Comparison of ENCODE assay signal across 7 mouse cellular contexts in the genomic region with DNA sequence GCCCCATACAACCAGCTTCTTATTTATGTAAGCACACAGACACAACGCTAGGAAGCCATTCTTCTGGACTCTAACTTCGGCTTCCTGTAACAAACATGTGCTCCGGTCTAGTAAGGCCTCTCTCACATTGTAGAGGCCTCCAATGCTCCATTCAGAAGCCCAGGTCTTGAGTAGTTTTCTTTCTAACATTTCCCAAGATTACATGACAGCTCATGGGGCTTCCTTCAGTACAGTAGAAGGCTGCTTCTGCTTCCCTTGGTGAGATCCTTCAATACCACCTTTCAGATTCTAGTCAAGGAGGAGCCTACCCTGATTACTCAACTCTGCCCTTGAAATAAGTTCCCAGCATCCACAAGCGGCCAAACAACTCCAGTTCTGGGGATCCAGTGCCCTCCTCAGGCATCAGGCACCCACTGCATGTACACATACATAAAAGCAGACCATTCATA. TPM values are rescaled to one million over a fixed set of nuclear protein-coding genes. Genes with fewer than 3 reads are reported as not detected.
DNase-seq lines count a peak whose midpoint lies in the region; ATAC-seq lines count a peak whose summit lies in the region.

No protein-coding gene starts in this region.

- H3K27ac ChIP-seq in neural tube, embryonic 11.5 days (ENCODE audit: low read depth, low read length) = peak overlapping the region; percentile 85
- H3K27ac ChIP-seq in embryonic facial prominence, embryonic 14.5 days (replicated peaks; ENCODE audit: low read depth, low read length) = peak overlapping the region; percentile 95
- H3K27ac ChIP-seq in limb, embryonic 10.5 days = peak overlapping the region; percentile 98
- peak overlapping the region; percentile 96 for H3K27ac ChIP-seq in stomach, embryonic 15.5 days

- H3K36me3 ChIP-seq in neural tube, embryonic 11.5 days (ENCODE audit: control insufficient read depth, insufficient read depth, low read length) = no peaks in the 10 kb centered on the region
- 0 out of 2 replicates have a peak, but pooled peaks cover 6% of the 10 kb centered on the region for H3K36me3 ChIP-seq in embryonic facial prominence, embryonic 14.5 days (ENCODE audit: control insufficient read depth, insufficient read depth, low read length)
- H3K36me3 ChIP-seq in limb, embryonic 10.5 days = peaks cover 25% of the 10 kb centered on the region
- H3K36me3 ChIP-seq in stomach, embryonic 15.5 days = no peaks in the 10 kb centered on the region

- no peak for ATAC-seq in neural tube, embryonic 11.5 days (ENCODE audit: insufficient read depth, low FRiP score, low TSS enrichment)
- ATAC-seq in embryonic facial prominence, embryonic 14.5 days (ENCODE audit: low read depth) = no peak
- ATAC-seq in stomach, embryonic 15.5 days (ENCODE audit: insufficient read depth, low FRiP score, low read depth) = no peak

- DNase-seq in neural tube, embryonic 11.5 days (ENCODE audit: low spot score) = no peak
- no peak for DNase-seq in neural tube, embryonic 10.5 days (ENCODE audit: extremely low spot score, low spot score)
- DNase-seq in embryonic facial prominence, embryonic 14.5 days (ENCODE audit: low spot score) = no peak
- DNase-seq in limb, embryonic 10.5 days (ENCODE audit: low spot score) = no peak
- no peak for DNase-seq in Muller cell, postnatal 12 days (ENCODE audit: inconsistent ontology term)
- DNase-seq in left cerebral cortex, postnatal 14 days (ENCODE audit: low spot score in 2 of 2) = no peak

- peak overlapping the region; percentile 75 for H3K4me2 ChIP-seq in neural tube, embryonic 11.5 days (ENCODE audit: low read depth)
- H3K4me2 ChIP-seq in embryonic facial prominence, embryonic 14.5 days (ENCODE audit: low read depth, low read length) = peak overlapping the region; percentile 95
- H3K4me2 ChIP-seq in stomach, embryonic 15.5 days = peak overlapping the region; percentile 90

- H3K9ac ChIP-seq in neural tube, embryonic 11.5 days (ENCODE audit: low read length) = peak overlapping the region; percentile 97
- peak overlapping the region; percentile 98 for H3K9ac ChIP-seq in embryonic facial prominence, embryonic 14.5 days (ENCODE audit: low read depth, low read length)
- H3K9ac ChIP-seq in stomach, embryonic 15.5 days = peak overlapping the region; percentile 92

- no peaks in the 10 kb centered on the region for H3K27me3 ChIP-seq in neural tube, embryonic 11.5 days (ENCODE audit: control insufficient read depth, insufficient read depth, low read length)
- H3K27me3 ChIP-seq in embryonic facial prominence, embryonic 14.5 days (replicated peaks; ENCODE audit: control insufficient read depth, insufficient read depth, low read length) = no peaks in the 10 kb centered on the region
- H3K27me3 ChIP-seq in limb, embryonic 10.5 days (ENCODE audit: low read depth, poor library complexity, severe bottlenecking) = no peaks in the 10 kb centered on the region
- H3K27me3 ChIP-seq in stomach, embryonic 15.5 days (replicated peaks) = no peaks in the 10 kb centered on the region

- H3K4me1 ChIP-seq in neural tube, embryonic 11.5 days (ENCODE audit: control insufficient read depth, insufficient read depth, low read length) = peaks cover 19% of the 10 kb centered on the region
- H3K4me1 ChIP-seq in embryonic facial prominence, embryonic 14.5 days (ENCODE audit: control insufficient read depth, insufficient read depth, low read length) = peaks cover 24% of the 10 kb centered on the region
- H3K4me1 ChIP-seq in limb, embryonic 10.5 days = peaks cover 30% of the 10 kb centered on the region
- H3K4me1 ChIP-seq in stomach, embryonic 15.5 days = peaks cover 37% of the 10 kb centered on the region

- intact Hi-C loops in left cerebral cortex, postnatal 14 days (cut with DNase I) = no loop called here

- no peaks in the 10 kb centered on the region for H3K9me3 ChIP-seq in neural tube, embryonic 11.5 days (ENCODE audit: control insufficient read depth, low read length)
- no peaks in the 10 kb centered on the region for H3K9me3 ChIP-seq in embryonic facial prominence, embryonic 14.5 days (ENCODE audit: control insufficient read depth, low read length)
- no peaks in the 10 kb centered on the region for H3K9me3 ChIP-seq in limb, embryonic 10.5 days (replicated peaks)
- no peaks in the 10 kb centered on the region for H3K9me3 ChIP-seq in stomach, embryonic 15.5 days

- 34% methylated on average over 4 of the region's 4 CpGs for WGBS in neural tube, embryonic 11.5 days
- WGBS in embryonic facial prominence, embryonic 14.5 days = 32% methylated on average over 4 of the region's 4 CpGs
- WGBS in limb, embryonic 10.5 days = 39% methylated on average over 4 of the region's 4 CpGs
- 27% methylated on average over 4 of the region's 4 CpGs for WGBS in stomach, embryonic 15.5 days

- H3K4me3 ChIP-seq in neural tube, embryonic 11.5 days (ENCODE audit: low read depth, low read length) = peak overlapping the region; percentile 90
- H3K4me3 ChIP-seq in embryonic facial prominence, embryonic 14.5 days (ENCODE audit: low read depth, low read length) = peak overlapping the region; percentile 94
- H3K4me3 ChIP-seq in limb, embryonic 10.5 days = peak overlapping the region; percentile 77
- peak overlapping the region; percentile 84 for H3K4me3 ChIP-seq in stomach, embryonic 15.5 days (replicated peaks)

RNA-seq across cellular contexts. Expression of a gene that starts 7.1 kb away (rescaled TPM):
- 31.5 and 32.5 TPM in 2 replicates for polyA plus RNA-seq in neural tube, embryonic 11.5 days (2014; fragmentation: Nextera tagmentation; extraction: Ambion mirVana)
- 26.0 and 27.8 TPM in 2 replicates for polyA plus RNA-seq in embryonic facial prominence, embryonic 14.5 days (2014; fragmentation: Nextera tagmentation; extraction: Ambion mirVana)
- polyA plus RNA-seq in limb, embryonic 10.5 days (2016; fragmentation: Nextera tagmentation; extraction: Ambion mirVana) = 33.7 and 40.0 TPM in 2 replicates
- 25.2 and 26.8 TPM in 2 replicates for polyA plus RNA-seq in stomach, embryonic 15.5 days (2015; fragmentation: Nextera tagmentation; extraction: Ambion mirVana)
- 10 to 100 TPM; 56.6 to 57.7 TPM for total RNA-seq in left cerebral cortex, postnatal 14 days (2021)

RNA-seq across cellular contexts. Expression of a gene that starts 7.2 kb away (rescaled TPM):
- polyA plus RNA-seq in neural tube, embryonic 11.5 days (2014; fragmentation: Nextera tagmentation; extraction: Ambion mirVana) = 59.9 and 66.0 TPM in 2 replicates
- 56.8 and 59.4 TPM in 2 replicates for polyA plus RNA-seq in embryonic facial prominence, embryonic 14.5 days (2014; fragmentation: Nextera tagmentation; extraction: Ambion mirVana)
- polyA plus RNA-seq in limb, embryonic 10.5 days (2016; fragmentation: Nextera tagmentation; extraction: Ambion mirVana) = 44.8 and 53.4 TPM in 2 replicates
- 61.4 TPM in 2 replicates for polyA plus RNA-seq in stomach, embryonic 15.5 days (2015; fragmentation: Nextera tagmentation; extraction: Ambion mirVana)
- total RNA-seq in left cerebral cortex, postnatal 14 days (2021) = 10 to 100 TPM; 61.8 to 63.6 TPM

RNA-seq across cellular contexts. Expression of a gene that starts 22.3 kb away (rescaled TPM):
- 0.42 TPM in 2 replicates for polyA plus RNA-seq in neural tube, embryonic 11.5 days (2014; fragmentation: Nextera tagmentation; extraction: Ambion mirVana)
- polyA plus RNA-seq in embryonic facial prominence, embryonic 14.5 days (2014; fragmentation: Nextera tagmentation; extraction: Ambion mirVana) = 1.5 and 2.9 TPM in 2 replicates
- polyA plus RNA-seq in limb, embryonic 10.5 days (2016; fragmentation: Nextera tagmentation; extraction: Ambion mirVana) = 0.38 and 0.73 TPM in 2 replicates
- polyA plus RNA-seq in stomach, embryonic 15.5 days (2015; fragmentation: Nextera tagmentation; extraction: Ambion mirVana) = 3.8 and 4.3 TPM in 2 replicates
- 1 to 10 TPM in 1 of 2 experiments, under 1 TPM in 1; 0.24 to 1.1 TPM for total RNA-seq in left cerebral cortex, postnatal 14 days (2021)
